Mouse (Mus musculus) lung, postnatal 0 days (tissue): Measurements from ENCODE around the gene Sh2b1.

Experiments
- CTCF ChIP-seq: IDR thresholded peaks from 2 replicates; pipeline ENCODE4 v1.5.1; 2016; ENCODE audit warnings: antibody characterized with exemption, mild to moderate bottlenecking
- EP300 ChIP-seq: IDR thresholded peaks from 2 replicates; pipeline ENCODE4 v1.6.1; 2016; ENCODE audit warnings: antibody characterized with exemption, mild to moderate bottlenecking, control low read depth

GRCm38 (mm10) chr7:126428631-126429502, 46.4 kb downstream of the Sh2b1 start, which contains the start of gene Rabep2:
- TF ChIP-seq CTCF (0 out of 2 replicates have a peak, but pooled peaks have one; percentile 6), EP300 (no peak)
